Mouse (Mus musculus): ENCODE measurements around the gene Sdf2.

GRCm38 (mm10) chr11:78213086-78213817, 32.3 kb upstream of the Sdf2 start:
- no peak for TF ChIP-seq POLR2A (IDR thresholded peaks at IDR 0.05; ENCODE audit: low read depth, low read length)
- no peak for TF ChIP-seq CTCF (IDR thresholded peaks at IDR 0.05; ENCODE audit: extremely low read depth, insufficient read length, insufficient replicate concordance, low read depth, low read length)
